Mouse (Mus musculus): ENCODE data around the gene Slc6a9. TPM values are rescaled to one million over a fixed set of nuclear protein-coding genes. Genes with fewer than 3 reads are reported as not detected.
A peak's percentile ranks its signal among the peaks of the same experiment; 100 is the strongest.

The Slc6a9 gene
- polyA plus RNA-seq, 1 experiment from 2014 or later: 13.2 TPM

- Histone ChIP-seq H3K27ac (replicated peaks) (no peak overlapping the region), H3K4me1 (peaks cover 25% of the 10 kb centered on the region), H3K27me3 (no peaks in the 10 kb centered on the region), H3K9me3 (replicated peaks) (no peaks in the 10 kb centered on the region), H3K36me3 (peaks cover 35% of the 10 kb centered on the region), H3K4me2 (replicated peaks) (peak overlapping the region; percentile 88), H3K4me3 (replicated peaks) (peak overlapping the region; percentile 77), H3K9ac (peak overlapping the region; percentile 41; the same call in 1 of the 2 replicates)
- no peak for ATAC-seq (ENCODE audit: insufficient number of reproducible peaks, low FRiP score, low TSS enrichment, low read depth)
- WGBS: 84% methylated on average over 8 of the region's 8 CpGs
Observed at GRCm38 (mm10) chr4:117890750-117891149, 56.4 kb downstream of the Slc6a9 start.

DNA sequence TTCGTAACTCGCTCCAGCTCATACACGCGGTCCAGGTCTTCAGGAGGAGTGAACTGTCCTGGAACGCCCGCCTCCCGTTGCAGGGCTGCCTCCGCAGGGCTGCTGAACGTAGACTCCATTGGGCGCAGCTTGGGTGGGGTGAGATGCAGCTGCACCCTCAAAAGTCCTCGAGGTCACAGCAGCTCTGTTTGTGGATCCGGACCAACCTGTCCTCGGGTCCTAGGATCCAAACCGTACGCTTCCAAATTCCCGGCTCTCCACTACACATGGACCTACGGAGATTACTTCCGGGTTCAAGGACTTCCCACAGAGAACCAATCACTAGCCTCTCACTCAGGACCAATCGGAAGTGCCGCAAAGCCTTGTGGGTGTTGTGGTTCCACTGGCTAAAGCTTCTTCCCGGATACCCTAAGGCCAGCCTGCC is 57.4 kb downstream of the Slc6a9 start, which contains the start of gene Dph2:
Gene Dph2, minus strand, starts transcription at position 295 of the 424 bp plus-strand sequence.
- Histone ChIP-seq H3K9me3 (replicated peaks) (no peaks in the 10 kb centered on the region), H3K27ac (replicated peaks) (no peak within 1 kb of the TSS), H3K4me1 (peaks cover 15% of the 10 kb centered on the region), H3K36me3 (peaks cover 43% of the 10 kb centered on the region), H3K4me3 (replicated peaks) (peak within 1 kb of the TSS; percentile 77), H3K4me2 (replicated peaks) (peak within 1 kb of the TSS; percentile 88), H3K27me3 (no peaks in the 10 kb centered on the region), H3K9ac (peak within 1 kb of the TSS; percentile 41)
- peak; percentile 78 for ATAC-seq (ENCODE audit: insufficient number of reproducible peaks, low FRiP score, low TSS enrichment, low read depth)
- under 1% methylated on average over 21 of the region's 21 CpGs for WGBS

- H3K4me1 ChIP-seq: peaks cover 11% of the 10 kb centered on the region
- 19% methylated on average over 9 of the region's 9 CpGs for WGBS
- no peak overlapping the region for H3K4me3 ChIP-seq (replicated peaks)
- no peak for ATAC-seq (ENCODE audit: insufficient number of reproducible peaks, low FRiP score, low TSS enrichment, low read depth)
- H3K27ac ChIP-seq (replicated peaks): no peak overlapping the region
- no peak overlapping the region for H3K9ac ChIP-seq
- peaks cover 57% of the 10 kb centered on the region for H3K36me3 ChIP-seq
- H3K9me3 ChIP-seq (replicated peaks): no peaks in the 10 kb centered on the region
- no peaks in the 10 kb centered on the region for H3K27me3 ChIP-seq
- no peak overlapping the region for H3K4me2 ChIP-seq (replicated peaks)
Observed at GRCm38 (mm10) chr4:117893376-117893775, 59.1 kb downstream of the Slc6a9 start.

GRCm38 (mm10) chr4:117894601-117895000 is 60.3 kb downstream of the Slc6a9 start:
- no peak overlapping the region for H3K4me2 ChIP-seq (replicated peaks)
- no peaks in the 10 kb centered on the region for H3K9me3 ChIP-seq (replicated peaks)
- no peak for ATAC-seq (ENCODE audit: insufficient number of reproducible peaks, low FRiP score, low TSS enrichment, low read depth)
- H3K27me3 ChIP-seq: no peaks in the 10 kb centered on the region
- peaks cover 62% of the 10 kb centered on the region for H3K36me3 ChIP-seq
- H3K9ac ChIP-seq: no peak overlapping the region
- no peak overlapping the region for H3K4me3 ChIP-seq (replicated peaks)
- H3K4me1 ChIP-seq: peaks cover 11% of the 10 kb centered on the region
- 84% methylated on average over 8 of the region's 8 CpGs for WGBS
- H3K27ac ChIP-seq (replicated peaks): no peak overlapping the region

DNA sequence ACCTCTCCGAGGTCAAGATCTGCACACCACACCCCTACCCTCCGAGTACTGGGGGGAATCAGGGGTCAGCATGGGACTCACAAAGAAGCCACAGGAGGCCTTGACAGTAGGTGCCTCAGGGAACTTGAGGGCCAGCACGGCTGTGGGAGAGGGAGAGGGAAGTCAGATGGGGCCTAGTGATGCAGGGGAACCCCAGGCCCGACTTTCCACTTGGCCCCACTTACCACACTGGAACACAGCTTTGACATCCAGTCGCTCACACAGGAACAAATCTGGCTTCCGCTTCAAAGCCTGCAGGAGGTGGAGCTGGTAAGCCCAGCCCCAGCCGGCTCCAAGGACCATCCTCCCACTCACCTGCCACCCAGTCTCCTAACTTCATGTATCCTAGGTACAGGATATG is 61.0 kb downstream of the Slc6a9 start:
- Histone ChIP-seq H3K27ac (replicated peaks) (no peak overlapping the region), H3K4me1 (peaks cover 11% of the 10 kb centered on the region), H3K4me3 (replicated peaks) (no peak overlapping the region), H3K36me3 (peaks cover 62% of the 10 kb centered on the region), H3K9ac (no peak overlapping the region), H3K9me3 (replicated peaks) (no peaks in the 10 kb centered on the region), H3K4me2 (replicated peaks) (no peak overlapping the region), H3K27me3 (no peaks in the 10 kb centered on the region)
- 74% methylated on average over 7 of the region's 7 CpGs for WGBS
- ATAC-seq (ENCODE audit: insufficient number of reproducible peaks, low FRiP score, low TSS enrichment, low read depth): no peak

DNA sequence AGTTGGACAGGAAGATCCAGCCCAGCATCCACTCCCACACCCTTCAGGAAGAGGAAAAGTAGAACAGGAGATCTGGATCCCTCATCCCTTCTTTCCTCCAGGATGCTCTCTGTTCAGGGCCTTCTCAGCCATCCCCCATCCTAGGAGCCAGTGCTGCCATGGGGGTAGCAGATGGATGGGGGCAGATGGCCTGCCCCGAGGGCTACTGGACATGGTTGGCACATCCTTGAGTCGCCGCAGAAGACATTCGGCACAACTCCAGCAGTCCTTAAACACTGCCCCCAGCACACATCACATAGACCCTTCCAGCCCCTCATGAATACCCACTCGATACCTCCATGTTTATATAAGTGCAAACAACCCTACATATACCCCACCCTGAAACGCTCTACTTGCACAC is 61.7 kb downstream of the Slc6a9 start:
- no peak for ATAC-seq (ENCODE audit: insufficient number of reproducible peaks, low FRiP score, low TSS enrichment, low read depth)
- peaks cover 69% of the 10 kb centered on the region for H3K36me3 ChIP-seq
- no peaks in the 10 kb centered on the region for H3K27me3 ChIP-seq
- H3K4me2 ChIP-seq (replicated peaks): no peak overlapping the region
- no peaks in the 10 kb centered on the region for H3K9me3 ChIP-seq (replicated peaks)
- H3K9ac ChIP-seq: no peak overlapping the region
- no peak overlapping the region for H3K27ac ChIP-seq (replicated peaks)
- WGBS: 93% methylated on average over 6 of the region's 6 CpGs
- H3K4me1 ChIP-seq: peaks cover 7% of the 10 kb centered on the region
- no peak overlapping the region for H3K4me3 ChIP-seq (replicated peaks)

DNA sequence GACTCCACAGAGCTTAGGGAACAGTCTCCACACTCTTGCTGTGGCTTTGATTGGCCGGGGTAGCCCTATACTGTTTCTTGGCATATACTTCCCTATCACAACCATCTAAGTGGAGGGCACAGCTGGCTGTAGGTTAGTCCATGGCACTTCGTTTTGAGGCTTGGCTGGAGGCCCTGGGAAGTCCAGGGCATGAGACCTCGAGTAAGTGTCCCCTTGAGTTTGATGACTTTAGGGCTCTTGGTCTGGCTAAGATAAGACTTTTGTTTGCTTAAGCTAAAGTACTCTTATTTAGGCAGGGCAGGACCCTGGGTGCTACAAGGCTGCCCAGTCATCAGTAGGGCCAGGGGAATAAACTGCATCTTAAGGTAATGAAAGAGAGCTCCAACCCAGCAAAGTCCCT is 63.8 kb downstream of the Slc6a9 start:
- no peak for ATAC-seq (ENCODE audit: insufficient number of reproducible peaks, low FRiP score, low TSS enrichment, low read depth)
- Histone ChIP-seq H3K9me3 (replicated peaks) (no peaks in the 10 kb centered on the region), H3K27ac (replicated peaks) (no peak overlapping the region), H3K4me1 (no peaks in the 10 kb centered on the region), H3K4me2 (replicated peaks) (no peak overlapping the region), H3K4me3 (replicated peaks) (no peak overlapping the region), H3K36me3 (peaks cover 90% of the 10 kb centered on the region), H3K9ac (no peak overlapping the region), H3K27me3 (no peaks in the 10 kb centered on the region)
- WGBS: 85% methylated on average over 3 of the region's 3 CpGs

- no peak overlapping the region for H3K4me2 ChIP-seq (replicated peaks)
- H3K4me3 ChIP-seq (replicated peaks): no peak overlapping the region
- no peak for ATAC-seq (ENCODE audit: insufficient number of reproducible peaks, low FRiP score, low TSS enrichment, low read depth)
- H3K9ac ChIP-seq: no peak overlapping the region
- 87% methylated on average over 10 of the region's 10 CpGs for WGBS
- peaks cover 84% of the 10 kb centered on the region for H3K36me3 ChIP-seq
- no peak overlapping the region for H3K27ac ChIP-seq (replicated peaks)
- no peaks in the 10 kb centered on the region for H3K9me3 ChIP-seq (replicated peaks)
- peaks cover 5% of the 10 kb centered on the region; the same call in 1 of the 2 replicates for H3K4me1 ChIP-seq
- no peaks in the 10 kb centered on the region for H3K27me3 ChIP-seq
Observed at GRCm38 (mm10) chr4:117904094-117904493, 69.8 kb downstream of the Slc6a9 start.

GRCm38 (mm10) chr4:117904761-117905160 is 70.5 kb downstream of the Slc6a9 start:
- no peak for ATAC-seq (ENCODE audit: insufficient number of reproducible peaks, low FRiP score, low TSS enrichment, low read depth)
- Histone ChIP-seq H3K4me3 (replicated peaks) (no peak overlapping the region), H3K9ac (no peak overlapping the region), H3K9me3 (replicated peaks) (no peaks in the 10 kb centered on the region), H3K4me2 (replicated peaks) (no peak overlapping the region), H3K4me1 (peaks cover 6% of the 10 kb centered on the region; the same call in 1 of the 2 replicates), H3K27ac (replicated peaks) (no peak overlapping the region), H3K27me3 (no peaks in the 10 kb centered on the region), H3K36me3 (peaks cover 78% of the 10 kb centered on the region)
- WGBS: 85% methylated on average over 8 of the region's 8 CpGs

- no peak overlapping the region for H3K27ac ChIP-seq (replicated peaks)
- H3K27me3 ChIP-seq: no peaks in the 10 kb centered on the region
- peaks cover 66% of the 10 kb centered on the region for H3K36me3 ChIP-seq
- H3K4me3 ChIP-seq (replicated peaks): no peak overlapping the region
- H3K9me3 ChIP-seq (replicated peaks): no peaks in the 10 kb centered on the region
- WGBS: 78% methylated on average over 3 of the region's 3 CpGs
- H3K4me2 ChIP-seq (replicated peaks): no peak overlapping the region
- H3K4me1 ChIP-seq: peaks cover 6% of the 10 kb centered on the region; the same call in 1 of the 2 replicates
- ATAC-seq (ENCODE audit: insufficient number of reproducible peaks, low FRiP score, low TSS enrichment, low read depth): no peak
- no peak overlapping the region for H3K9ac ChIP-seq
Observed at GRCm38 (mm10) chr4:117906196-117906595, 71.9 kb downstream of the Slc6a9 start.

DNA sequence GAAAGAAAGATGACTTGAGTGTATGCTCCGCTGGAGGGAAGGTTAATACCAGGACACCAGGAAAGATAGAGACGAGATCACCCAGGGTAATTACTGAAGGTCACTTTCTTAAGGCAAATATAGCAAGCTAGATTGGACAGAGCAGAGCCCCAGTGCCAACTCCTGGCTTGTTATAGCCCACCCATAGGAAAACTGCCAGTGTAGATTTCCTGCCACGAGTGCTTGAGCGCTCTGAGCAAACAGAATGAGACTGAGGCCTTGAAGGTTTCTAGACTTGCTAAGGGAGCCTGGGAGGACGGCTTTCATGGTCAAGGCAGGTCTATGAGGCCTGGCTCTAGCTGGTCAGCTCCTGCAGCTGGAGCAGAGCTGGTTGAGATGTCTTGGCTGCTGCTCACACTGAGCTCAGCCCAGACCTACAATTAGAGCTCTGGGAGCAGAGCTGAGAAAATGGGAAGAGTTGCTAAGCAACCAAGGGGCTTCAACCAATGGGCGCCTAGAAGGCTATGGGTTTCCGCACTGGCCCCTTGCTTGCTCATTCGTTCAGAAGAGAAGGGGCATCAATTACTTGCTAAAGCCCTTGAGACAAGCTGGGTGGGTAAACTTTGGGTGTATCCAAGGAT is 74.6 kb downstream of the Slc6a9 start:
- Histone ChIP-seq H3K27ac (replicated peaks) (no peak overlapping the region), H3K4me1 (peaks cover 27% of the 10 kb centered on the region), H3K9me3 (replicated peaks) (no peaks in the 10 kb centered on the region), H3K4me2 (replicated peaks) (no peak overlapping the region), H3K4me3 (replicated peaks) (no peak overlapping the region), H3K36me3 (peaks cover 49% of the 10 kb centered on the region), H3K27me3 (no peaks in the 10 kb centered on the region), H3K9ac (no peak overlapping the region)
- no peak; the same call in 1 of the 2 replicates for ATAC-seq (ENCODE audit: insufficient number of reproducible peaks, low FRiP score, low TSS enrichment, low read depth)
- 80% methylated on average over 8 of the region's 8 CpGs for WGBS

DNA sequence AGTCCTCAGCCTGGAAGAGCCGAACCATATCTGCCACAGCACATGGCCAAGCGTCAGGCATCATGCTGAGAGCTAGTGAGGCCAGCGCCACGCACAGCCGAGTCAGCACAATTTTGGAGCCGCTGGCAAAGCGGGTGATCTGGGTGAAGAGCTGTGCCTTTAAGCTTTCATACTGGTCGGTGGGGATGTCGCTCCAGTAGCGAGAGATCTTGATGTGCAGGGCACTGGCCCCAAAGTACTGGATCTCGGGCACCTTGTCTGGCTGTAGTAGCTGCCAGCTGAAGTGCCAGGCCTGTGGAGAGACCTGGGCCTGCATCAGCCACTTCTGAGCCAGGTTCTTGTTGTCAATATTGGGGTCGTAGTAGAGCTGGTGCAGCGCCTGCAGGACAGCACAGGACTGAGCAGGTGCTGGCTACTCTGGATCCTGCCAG is 77.8 kb downstream of the Slc6a9 start:
- Histone ChIP-seq H3K9me3 (replicated peaks) (no peaks in the 10 kb centered on the region), H3K27ac (replicated peaks) (no peak overlapping the region), H3K4me1 (peaks cover 34% of the 10 kb centered on the region), H3K4me2 (replicated peaks) (no peak overlapping the region), H3K36me3 (peaks cover 23% of the 10 kb centered on the region), H3K4me3 (replicated peaks) (no peak overlapping the region), H3K9ac (no peak overlapping the region), H3K27me3 (no peaks in the 10 kb centered on the region)
- 92% methylated on average over 13 of the region's 13 CpGs for WGBS
- ATAC-seq (ENCODE audit: insufficient number of reproducible peaks, low FRiP score, low TSS enrichment, low read depth): no peak
